In genomic region chr8:125277071-125277682, GRCm38 (mm10) we compare ENCODE assay signal across 18 mouse cellular contexts.
DNase-seq lines count a peak whose midpoint lies in the region; ATAC-seq lines count a peak whose summit lies in the region.
"Had no signal": no experiment of that assay in that cellular context is flagged by ENCODE, and none has a peak within 500 bp of the region (broad histone marks: within the 10 kb centered on the region; RNA-seq: fewer than 3 reads in every experiment).

No protein-coding gene starts in this region.

- H3K4me3 ChIP-seq in midbrain, embryonic 10.5 days, result peak overlapping the region; percentile 27
- H3K4me3 ChIP-seq in midbrain, embryonic 16.5 days (ENCODE audit: low read depth, low read length), result no peak overlapping the region
- H3K4me3 ChIP-seq in embryonic facial prominence, embryonic 11.5 days (ENCODE audit: low read depth, low read length), result no peak overlapping the region
- no peak overlapping the region for H3K4me3 ChIP-seq in kidney, embryonic 15.5 days (replicated peaks)
- H3K4me3 ChIP-seq: embryonic facial prominence, embryonic 15.5 days; liver, embryonic 12.5 days; megakaryocyte, embryonic 14.5 days; stomach, embryonic 15.5 days had no signal

- H3K4me2 ChIP-seq in midbrain, embryonic 16.5 days (ENCODE audit: low read length), result no peak overlapping the region
- H3K4me2 ChIP-seq in embryonic facial prominence, embryonic 11.5 days (ENCODE audit: low read depth, low read length), result no peak overlapping the region; the same call in 1 of the 2 replicates
- H3K4me2 ChIP-seq in kidney, embryonic 15.5 days, result no peak overlapping the region
- H3K4me2 ChIP-seq: embryonic facial prominence, embryonic 15.5 days; liver, embryonic 12.5 days; stomach, embryonic 15.5 days had no signal

- no peak overlapping the region for H3K9ac ChIP-seq in midbrain, embryonic 16.5 days (ENCODE audit: low read depth, low read length)
- 0 out of 2 replicates have a peak overlapping the region, but pooled peaks have one; percentile 5 for H3K9ac ChIP-seq in embryonic facial prominence, embryonic 11.5 days (replicated peaks; ENCODE audit: low read length)
- H3K9ac ChIP-seq in kidney, embryonic 15.5 days, result no peak overlapping the region
- H3K9ac ChIP-seq: embryonic facial prominence, embryonic 15.5 days; liver, embryonic 12.5 days; stomach, embryonic 15.5 days had no signal

- DNase-seq in midbrain, embryonic 10.5 days (ENCODE audit: low spot score), result peak; percentile 83
- peak; percentile 55 for DNase-seq in embryonic facial prominence, embryonic 11.5 days (ENCODE audit: low spot score)
- DNase-seq in mesoderm, embryonic 11.5 days (ENCODE audit: low read depth, low spot score), result peak; percentile 75
- peak; percentile 80 for DNase-seq in retina, postnatal 1 day
- DNase-seq: adrenal gland, postnatal 14 days; cerebellum, postnatal 25 days; gastrocnemius, postnatal 36 days; kidney, adult 2 months; kidney, postnatal 4 days; layer of hippocampus, postnatal 36 days; right cerebral cortex, adult 18-20 months had no signal

- no peaks in the 10 kb centered on the region for H3K36me3 ChIP-seq in midbrain, embryonic 10.5 days
- no peaks in the 10 kb centered on the region for H3K36me3 ChIP-seq in midbrain, embryonic 16.5 days (ENCODE audit: control insufficient read depth, insufficient read depth, low read length)
- no peaks in the 10 kb centered on the region for H3K36me3 ChIP-seq in embryonic facial prominence, embryonic 11.5 days (replicated peaks; ENCODE audit: control insufficient read depth, insufficient read depth, low read depth, low read length)
- no peaks in the 10 kb centered on the region for H3K36me3 ChIP-seq in kidney, embryonic 15.5 days
- H3K36me3 ChIP-seq: embryonic facial prominence, embryonic 15.5 days; liver, embryonic 12.5 days; stomach, embryonic 15.5 days had no signal

- H3K4me1 ChIP-seq in midbrain, embryonic 10.5 days, result peaks cover 53% of the 10 kb centered on the region
- peaks cover 6% of the 10 kb centered on the region for H3K4me1 ChIP-seq in midbrain, embryonic 16.5 days (ENCODE audit: control insufficient read depth, insufficient read depth, low read length)
- 0 out of 2 replicates have a peak, but pooled peaks cover 2% of the 10 kb centered on the region for H3K4me1 ChIP-seq in embryonic facial prominence, embryonic 11.5 days (ENCODE audit: control insufficient read depth, insufficient read depth, low read length)
- peaks cover 10% of the 10 kb centered on the region for H3K4me1 ChIP-seq in kidney, embryonic 15.5 days
- H3K4me1 ChIP-seq: liver, embryonic 12.5 days; megakaryocyte, embryonic 14.5 days had no signal

- peaks cover 74% of the 10 kb centered on the region for H3K27me3 ChIP-seq in midbrain, embryonic 10.5 days (ENCODE audit: low read depth, poor library complexity, severe bottlenecking)
- no peaks in the 10 kb centered on the region for H3K27me3 ChIP-seq in midbrain, embryonic 16.5 days (ENCODE audit: control insufficient read depth, insufficient read depth, low read depth, low read length)
- no peaks in the 10 kb centered on the region for H3K27me3 ChIP-seq in embryonic facial prominence, embryonic 11.5 days (ENCODE audit: control insufficient read depth, insufficient read depth, low read length)
- H3K27me3 ChIP-seq in kidney, embryonic 15.5 days, result peaks cover 18% of the 10 kb centered on the region
- H3K27me3 ChIP-seq: megakaryocyte, embryonic 14.5 days; stomach, embryonic 15.5 days had no signal

- no peak for ATAC-seq in midbrain, embryonic 16.5 days
- no peak for ATAC-seq in embryonic facial prominence, embryonic 11.5 days (replicated peaks; ENCODE audit: insufficient number of reproducible peaks, low FRiP score, low TSS enrichment, low read depth)
- ATAC-seq in CD4-positive, CD25-positive, alpha-beta regulatory T cell, adult 4 months, result no peak
- no peak for ATAC-seq in kidney, embryonic 15.5 days (replicated peaks; ENCODE audit: low FRiP score)
- ATAC-seq: liver, embryonic 12.5 days had no signal

- H3K9me3 ChIP-seq in midbrain, embryonic 10.5 days (replicated peaks), result peaks cover 14% of the 10 kb centered on the region
- no peaks in the 10 kb centered on the region for H3K9me3 ChIP-seq in midbrain, embryonic 16.5 days (replicated peaks; ENCODE audit: control insufficient read depth, low read length, poor library complexity, severe bottlenecking)
- no peaks in the 10 kb centered on the region for H3K9me3 ChIP-seq in embryonic facial prominence, embryonic 11.5 days (replicated peaks; ENCODE audit: control insufficient read depth, low read length)
- H3K9me3 ChIP-seq in kidney, embryonic 15.5 days (replicated peaks), result 0 out of 2 replicates have a peak, but pooled peaks cover 3% of the 10 kb centered on the region
- H3K9me3 ChIP-seq: embryonic facial prominence, embryonic 15.5 days; liver, embryonic 12.5 days; stomach, embryonic 15.5 days had no signal

- peak overlapping the region; percentile 76 for H3K27ac ChIP-seq in midbrain, embryonic 10.5 days (replicated peaks)
- no peak overlapping the region; the same call in 1 of the 2 replicates for H3K27ac ChIP-seq in midbrain, embryonic 16.5 days (ENCODE audit: low read length)
- no peak overlapping the region for H3K27ac ChIP-seq in embryonic facial prominence, embryonic 11.5 days (replicated peaks; ENCODE audit: low read depth, low read length)
- no peak overlapping the region for H3K27ac ChIP-seq in kidney, embryonic 15.5 days
- H3K27ac ChIP-seq: embryonic facial prominence, embryonic 15.5 days; liver, embryonic 12.5 days; stomach, embryonic 15.5 days had no signal

- WGBS in midbrain, embryonic 10.5 days, result 5% methylated on average over 11 of the region's 11 CpGs
- 7% methylated on average over 11 of the region's 11 CpGs for WGBS in midbrain, embryonic 16.5 days
- whole genome bisulfite sequencing in embryonic facial prominence, embryonic 11.5 days, result 3% methylated on average over 11 of the region's 11 CpGs
- WGBS in kidney, embryonic 15.5 days, result 16% methylated on average over 11 of the region's 11 CpGs
